Mouse (Mus musculus) ES-E14 (cell line): ENCODE data around the gene Cbarp. TPM values are rescaled to one million over a fixed set of nuclear protein-coding genes. Genes with fewer than 3 reads are reported as not detected.

Experiments used
- DNase-seq: peaks from one replicate; pipeline ENCODE4 v3.0.0-alpha.2; 2013; ENCODE audit warnings: low read depth, low spot score
- H3K27ac ChIP-seq: 2 replicates; pipeline ENCODE4 v1.5.1; 2012; ENCODE audit warnings: low read depth, mild to moderate bottlenecking, low read length, moderate library complexity, mixed read lengths; ENCODE audit not compliant: poor library complexity, insufficient read depth, severe bottlenecking
- H3K36me3 ChIP-seq: 2 replicates; pipeline ENCODE4 v1.6.1; 2012; ENCODE audit warnings: mild to moderate bottlenecking, low read length, moderate library complexity, mixed read lengths; ENCODE audit not compliant: control insufficient read depth, poor library complexity, insufficient read depth, severe bottlenecking
- H3K4me1 ChIP-seq, 2 experiments: fragments of 150-350 bp in 1 of 2; sonication (generic) in 1 of 2; 2 replicates each; pipeline ENCODE4 v1.6.1; 2012; ENCODE audit warnings: low read length in 2 of 2, mild to moderate bottlenecking in 1 of 2, mixed read lengths in 1 of 2; ENCODE audit not compliant: control insufficient read depth in 2 of 2, insufficient read depth in 2 of 2, poor library complexity in 1 of 2
- H3K4me3 ChIP-seq, 2 experiments: fragments of 150-350 bp in 1 of 2; sonication (generic) in 1 of 2; 2 replicates each; pipeline ENCODE4 v1.5.1; 2012; ENCODE audit warnings: low read length in 2 of 2, low read depth in 1 of 2, mild to moderate bottlenecking in 1 of 2, mixed read lengths in 1 of 2; ENCODE audit not compliant: insufficient read depth in 1 of 2, poor library complexity in 1 of 2, severe bottlenecking in 1 of 2
- H3K9ac ChIP-seq: 2 replicates; pipeline ENCODE4 v1.6.1; 2012; ENCODE audit warnings: low read depth, mild to moderate bottlenecking, low read length, mixed read lengths; ENCODE audit not compliant: poor library complexity, insufficient read depth, severe bottlenecking
- H3K9me3 ChIP-seq: fragments of 150-350 bp; sonication (generic); 2 replicates; pipeline ENCODE4 v1.6.1; 2012; ENCODE audit warnings: low read depth, mild to moderate bottlenecking, low read length; ENCODE audit not compliant: control insufficient read depth, insufficient read depth
- CHD2 ChIP-seq: IDR thresholded peaks from 2 replicates; pipeline ENCODE4 v1.6.1; 2014; ENCODE audit warnings: mild to moderate bottlenecking, low read depth, low read length, inconsistent platforms
- HCFC1 ChIP-seq: IDR thresholded peaks from 2 replicates; pipeline ENCODE4 v1.6.1; 2012; ENCODE audit warnings: low read length, inconsistent platforms, borderline replicate concordance; ENCODE audit not compliant: insufficient read depth
- MAFK ChIP-seq: IDR thresholded peaks from 2 replicates; pipeline ENCODE4 v1.6.1; 2014; ENCODE audit warnings: mild to moderate bottlenecking, low read depth, low read length, inconsistent platforms; ENCODE audit not compliant: insufficient read depth
- ZC3H11A ChIP-seq: IDR thresholded peaks from 2 replicates; pipeline ENCODE4 v1.6.1; 2012; ENCODE audit warnings: low read depth, mild to moderate bottlenecking, inconsistent platforms, low read length, borderline replicate concordance
- ZNF384 ChIP-seq: IDR thresholded peaks from 2 replicates; pipeline ENCODE4 v1.6.1; 2012; ENCODE audit warnings: low read depth, low read length, inconsistent platforms
- in situ Hi-C, 2 experiments: fragments of 600-800 bp; cut with MboI; formaldehyde crosslinking; loops; one replicate each; pipeline ENCODE4 v1.15.1; 2025; ENCODE audit warnings: low sequenced_read_pairs in 2 of 2, inconsistent platforms in 1 of 2; ENCODE audit not compliant: unreplicated experiment in 2 of 2
- total RNA-seq: library from RNA; depleted of rRNA; stranded (reverse); fragments of 300-350 nt; gene quantifications from 2 replicates; pipeline ENCODE4 v1.2.3, GENCODE M21; 2012

Cbarp gene
- total RNA-seq, 1 experiment = 20.9 TPM

DNA sequence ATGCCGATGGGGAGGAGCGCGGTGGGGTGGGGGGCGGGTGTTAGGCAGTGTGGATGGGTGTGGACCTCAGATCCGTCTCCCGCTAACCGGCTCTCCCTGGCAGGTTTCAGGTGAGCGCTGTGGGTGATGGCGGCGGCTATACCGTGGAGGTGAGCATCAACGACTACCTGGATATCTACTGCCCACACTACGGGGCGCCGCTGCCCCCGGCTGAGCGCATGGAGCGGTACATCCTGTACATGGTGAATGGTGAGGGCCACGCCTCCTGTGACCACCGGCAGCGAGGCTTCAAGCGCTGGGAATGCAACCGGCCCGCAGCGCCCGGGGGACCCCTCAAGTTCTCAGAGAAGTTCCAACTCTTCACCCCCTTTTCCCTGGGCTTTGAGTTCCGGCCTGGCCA, 46.0 kb upstream of the Cbarp start:
- Histone ChIP-seq H3K4me1 (peaks cover 2 to 12% of the 10 kb centered on the region in 2 experiments; a peak in 1 of 4 replicates), H3K4me3 (peak overlapping the region; percentile 25 to 32; a peak in 1 of 4 replicates), H3K27ac (no peak overlapping the region), H3K36me3 (no peaks in the 10 kb centered on the region), H3K9me3 (no peaks in the 10 kb centered on the region), H3K9ac (no peak overlapping the region)
- DNase-seq = no peak
- in situ Hi-C loops = no loop called here
- TF ChIP-seq CHD2 (no peak), ZNF384 (no peak), HCFC1 (no peak), ZC3H11A (no peak), MAFK (no peak)

- no peaks in the 10 kb centered on the region for H3K9me3 ChIP-seq
- DNase-seq = no peak
- H3K27ac ChIP-seq = no peak overlapping the region
- no peak overlapping the region for H3K9ac ChIP-seq
- no peak overlapping the region for H3K4me3 ChIP-seq
- in situ Hi-C loops = no loop called here
- TF ChIP-seq ZC3H11A = no peak
- no peak for TF ChIP-seq CHD2
- no peak for TF ChIP-seq ZNF384
- TF ChIP-seq MAFK = no peak
- TF ChIP-seq HCFC1 = no peak
- peaks cover 2 to 16% of the 10 kb centered on the region in 2 experiments; a peak in 1 of 4 replicates for H3K4me1 ChIP-seq
- no peaks in the 10 kb centered on the region for H3K36me3 ChIP-seq
These were observed 41.9 kb upstream of the Cbarp start for GRCm38 (mm10) chr10:80182547-80182946.

GRCm38 (mm10) chr10:80180823-80181222, 40.2 kb upstream of the Cbarp start:
- no peaks in the 10 kb centered on the region for H3K36me3 ChIP-seq
- no peaks in the 10 kb centered on the region for H3K9me3 ChIP-seq
- no peak overlapping the region for H3K4me3 ChIP-seq
- in situ Hi-C loops = no loop called here
- no peak overlapping the region for H3K9ac ChIP-seq
- no peak overlapping the region for H3K27ac ChIP-seq
- peaks cover 0 to 8% of the 10 kb centered on the region in 2 experiments; a peak in 1 of 4 replicates for H3K4me1 ChIP-seq
- DNase-seq = no peak
- TF ChIP-seq HCFC1 = no peak
- TF ChIP-seq ZNF384 = no peak
- TF ChIP-seq ZC3H11A = no peak
- no peak for TF ChIP-seq MAFK
- TF ChIP-seq CHD2 = no peak

GRCm38 (mm10) chr10:80180288-80180687, 39.7 kb upstream of the Cbarp start:
- Histone ChIP-seq H3K9me3 (no peaks in the 10 kb centered on the region), H3K36me3 (no peaks in the 10 kb centered on the region), H3K27ac (no peak overlapping the region), H3K9ac (peak overlapping the region; percentile 79; the same call in 1 of the 2 replicates), H3K4me3 (peak overlapping the region; percentile 84 to 86; a peak in 1 of 4 replicates), H3K4me1 (peaks cover 0 to 5% of the 10 kb centered on the region in 2 experiments; a peak in 1 of 4 replicates)
- in situ Hi-C loops = no loop called here
- no peak for TF ChIP-seq HCFC1
- TF ChIP-seq ZC3H11A = no peak
- TF ChIP-seq CHD2 = no peak
- no peak for TF ChIP-seq ZNF384
- TF ChIP-seq MAFK = no peak
- no peak for DNase-seq
